Mouse (Mus musculus) liver, embryonic 16.5 days (tissue): ENCODE data around the gene Arfip1. TPM values are rescaled to one million over a fixed set of nuclear protein-coding genes. Genes with fewer than 3 reads are reported as not detected.

Source experiments
- ATAC-seq: fragments of 200-750 bp; cut with Nextera tagmentation; 2 replicates; pipeline ENCODE4 v1.8.0; 2017; ENCODE audit warnings: low read depth, mild to moderate bottlenecking, moderate number of reproducible peaks, moderate library complexity
- H3K27ac ChIP-seq: fragments of 300-500 bp; sonication (generic); 2 replicates; pipeline ENCODE4 v1.5.1; 2014; ENCODE audit warnings: mild to moderate bottlenecking, low read length
- H3K27me3 ChIP-seq: fragments of 300-500 bp; sonication (generic); 2 replicates; pipeline ENCODE4 v1.6.1; 2014; ENCODE audit warnings: low read depth, low read length, mixed read lengths; ENCODE audit not compliant: control insufficient read depth, insufficient read depth
- H3K36me3 ChIP-seq: fragments of 300-500 bp; sonication (generic); 2 replicates; pipeline ENCODE4 v1.6.1; 2014; ENCODE audit warnings: mild to moderate bottlenecking; ENCODE audit not compliant: control insufficient read depth, insufficient read depth
- H3K4me1 ChIP-seq: fragments of 300-500 bp; sonication (generic); 2 replicates; pipeline ENCODE4 v1.6.1; 2014; ENCODE audit warnings: low read depth, low read length, mixed read lengths; ENCODE audit not compliant: control insufficient read depth
- H3K4me2 ChIP-seq: fragments of 300-500 bp; sonication (generic); 2 replicates; pipeline ENCODE4 v1.6.1; 2014; ENCODE audit warnings: low read depth, low read length, mixed read lengths
- H3K4me3 ChIP-seq: fragments of 300-500 bp; sonication (generic); 2 replicates; pipeline ENCODE4 v1.5.1; 2014; ENCODE audit warnings: low read depth, mild to moderate bottlenecking, low read length
- H3K9ac ChIP-seq: fragments of 300-500 bp; sonication (generic); 2 replicates; pipeline ENCODE4 v1.6.1; 2014; ENCODE audit warnings: low read depth, low read length
- H3K9me3 ChIP-seq: fragments of 300-500 bp; sonication (generic); replicated peaks from 2 replicates; pipeline ENCODE4 v1.6.1; 2016; ENCODE audit warnings: low read length; ENCODE audit not compliant: control insufficient read depth
- WGBS: fragments of 180-500 bp; shearing (Covaris S2); extraction: QIAGEN DNeasy Blood & Tissue Kit; methylation state at CpG from one replicate; pipeline ENCODE4 v1.1.7; 2014; ENCODE audit not compliant: insufficient replicate concordance; 5-methylcytosine and 5-hydroxymethylcytosine counted together
- polyA plus RNA-seq: library from polyadenylated mRNA; unstranded; fragments of >200 nt; fragmentation: Nextera tagmentation; extraction: Ambion mirVana; gene quantifications from 2 replicates; pipeline ENCODE4 v1.2.1, GENCODE M21; 2015

The Arfip1 gene
- polyA plus RNA-seq, 1 experiment from 2014 or later, result 9.6 TPM

DNA sequence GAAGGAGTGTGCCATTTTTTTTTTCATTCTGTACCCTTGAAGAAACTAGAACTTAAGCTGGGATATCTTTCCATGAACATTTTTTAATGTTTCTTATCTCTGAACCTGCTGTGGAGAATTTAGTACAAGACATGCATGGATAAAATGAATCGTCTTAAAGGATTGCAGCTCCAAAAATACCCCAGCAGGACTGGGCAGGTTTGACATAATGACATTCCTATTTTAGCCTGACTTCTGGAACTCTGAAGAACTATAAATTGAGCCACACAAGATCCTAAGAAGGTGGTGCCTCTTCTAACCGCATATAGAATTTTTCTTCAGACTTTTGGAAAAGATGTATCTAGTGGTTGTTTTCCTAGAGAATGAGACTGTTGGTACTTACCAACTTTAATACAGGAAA is 10.8 kb upstream of the Arfip1 start, which contains the start of gene Tigd4:
Gene Tigd4, plus strand, starts transcription at position 301 of the 400 bp plus-strand sequence.
- H3K4me3 ChIP-seq, result no peak within 1 kb of the TSS
- H3K9ac ChIP-seq, result no peak within 1 kb of the TSS
- H3K27me3 ChIP-seq, result peaks cover 15% of the 10 kb centered on the region
- no peak for ATAC-seq
- 68% methylated on average over 2 of the region's 2 CpGs for WGBS
- peaks cover 3% of the 10 kb centered on the region for H3K4me1 ChIP-seq
- no peak within 1 kb of the TSS for H3K27ac ChIP-seq
- H3K9me3 ChIP-seq, result no peaks in the 10 kb centered on the region
- no peak within 1 kb of the TSS for H3K4me2 ChIP-seq
- no peaks in the 10 kb centered on the region for H3K36me3 ChIP-seq

DNA sequence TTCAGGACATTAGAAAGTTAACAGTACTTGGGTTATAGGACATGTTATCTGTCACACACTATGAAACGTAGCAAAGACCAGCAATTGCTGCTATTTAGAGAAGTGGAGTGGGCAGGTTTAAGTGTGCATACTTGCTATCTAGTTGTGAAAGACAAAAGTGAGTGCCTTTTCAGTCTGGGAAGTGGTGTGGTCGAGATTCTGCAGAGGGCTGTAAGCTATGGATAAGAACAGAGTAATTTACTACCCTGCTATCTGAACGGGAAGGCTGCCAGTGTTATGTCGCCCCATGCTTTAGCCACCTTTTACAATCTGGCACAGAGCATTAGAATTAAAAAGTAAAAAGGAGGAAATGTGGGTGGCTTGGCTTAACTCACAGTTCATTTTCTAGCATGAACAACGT is 4.3 kb upstream of the Arfip1 start:
- 23% methylated on average over 5 of the region's 5 CpGs for WGBS
- no peaks in the 10 kb centered on the region for H3K36me3 ChIP-seq
- H3K4me1 ChIP-seq, result peaks cover 8% of the 10 kb centered on the region; the same call in 1 of the 2 replicates

DNA sequence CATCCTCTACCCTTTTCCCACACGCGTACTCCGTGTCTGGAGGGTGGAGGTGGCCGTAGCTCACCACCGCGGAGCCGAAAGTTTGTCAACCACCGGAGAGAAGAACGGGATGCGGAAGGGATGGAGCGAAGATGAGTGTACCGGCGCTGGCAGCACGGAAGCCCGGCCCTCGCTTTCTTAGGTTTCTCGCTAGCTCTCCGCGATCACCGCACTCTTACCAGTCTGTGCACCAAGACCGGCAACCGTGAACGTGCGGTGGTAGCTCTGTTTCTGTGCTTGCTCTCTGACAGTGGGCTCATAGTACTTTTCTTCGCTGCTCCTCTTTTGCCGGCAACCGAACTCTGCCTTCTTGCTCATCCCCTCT is 470 bp upstream of the Arfip1 start:
- ATAC-seq, result no peak

More for the DNA sequence above, 4.3 kb upstream of the Arfip1 start:
- Histone ChIP-seq H3K4me3 (no peak overlapping the region), H3K9ac (no peak overlapping the region), H3K27me3 (no peaks in the 10 kb centered on the region; the same call in none of the 2 replicates), H3K4me2 (no peak overlapping the region), H3K27ac (no peak overlapping the region), H3K9me3 (no peaks in the 10 kb centered on the region)
- no peak for ATAC-seq

DNA sequence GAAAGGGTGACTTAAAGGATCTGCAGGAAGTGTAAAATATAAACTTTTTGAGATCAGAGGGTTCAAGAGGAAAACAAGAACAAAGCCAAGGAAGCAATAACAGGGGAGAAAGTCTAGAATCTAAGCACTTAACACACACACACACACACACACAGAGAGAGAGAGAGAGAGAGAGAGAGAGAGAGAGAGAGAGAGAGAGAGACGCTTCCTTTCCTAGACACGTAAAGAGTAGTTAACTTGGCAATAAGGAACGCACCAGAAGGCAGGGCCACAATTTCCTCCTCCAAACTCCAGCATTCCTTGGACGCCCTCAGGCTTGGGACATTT is 766 bp downstream of the Arfip1 start:
- H3K4me2 ChIP-seq, result peak overlapping the region; percentile 93
- H3K36me3 ChIP-seq, result no peaks in the 10 kb centered on the region
- peak overlapping the region; percentile 81 for H3K4me3 ChIP-seq
- no peak for ATAC-seq
- peaks cover 15% of the 10 kb centered on the region; the same call in 1 of the 2 replicates for H3K4me1 ChIP-seq
- 0% methylated on average over 4 of the region's 4 CpGs for WGBS
- peak overlapping the region; percentile 69; the same call in 1 of the 2 replicates for H3K27ac ChIP-seq
- H3K9ac ChIP-seq, result peak overlapping the region; percentile 69
- no peaks in the 10 kb centered on the region for H3K9me3 ChIP-seq
- no peaks in the 10 kb centered on the region; the same call in 1 of the 2 replicates for H3K27me3 ChIP-seq

More for the DNA sequence above, 470 bp upstream of the Arfip1 start:
- no peaks in the 10 kb centered on the region; the same call in 1 of the 2 replicates for H3K27me3 ChIP-seq
- H3K4me1 ChIP-seq, result peaks cover 15% of the 10 kb centered on the region; the same call in 1 of the 2 replicates
- no peak overlapping the region for H3K27ac ChIP-seq
- peak overlapping the region; percentile 56 for H3K9ac ChIP-seq
- H3K4me2 ChIP-seq, result peak overlapping the region; percentile 93
- H3K9me3 ChIP-seq, result no peaks in the 10 kb centered on the region
- under 1% methylated on average over 27 of the region's 27 CpGs for WGBS
- H3K36me3 ChIP-seq, result no peaks in the 10 kb centered on the region
- peak overlapping the region; percentile 81 for H3K4me3 ChIP-seq

DNA sequence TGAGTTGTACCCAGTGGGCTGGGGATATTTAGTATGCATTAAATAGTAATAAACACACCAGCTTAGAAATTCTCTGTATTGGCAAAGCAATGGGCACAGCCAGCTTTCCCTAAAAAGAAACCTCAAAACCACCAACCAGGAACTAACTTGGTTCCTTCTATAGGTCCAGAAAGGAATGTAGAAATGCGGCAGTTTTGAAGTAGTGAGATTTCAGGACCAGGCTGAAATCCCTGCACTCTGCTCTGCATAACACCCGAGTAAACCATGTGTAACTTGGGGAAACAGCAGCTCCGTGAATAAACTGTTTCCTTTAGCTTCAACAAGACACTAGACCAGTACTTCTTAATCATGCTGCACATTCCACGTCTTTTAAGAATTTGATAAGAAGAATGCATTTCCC is 1.7 kb downstream of the Arfip1 start:
- no peak for ATAC-seq
- H3K4me1 ChIP-seq, result peaks cover 15% of the 10 kb centered on the region; the same call in 1 of the 2 replicates
- no peak overlapping the region for H3K4me3 ChIP-seq
- no peaks in the 10 kb centered on the region; the same call in 1 of the 2 replicates for H3K27me3 ChIP-seq
- 19% methylated on average over 4 of the region's 4 CpGs for WGBS
- no peaks in the 10 kb centered on the region for H3K9me3 ChIP-seq
- no peak overlapping the region for H3K27ac ChIP-seq
- no peak overlapping the region for H3K4me2 ChIP-seq
- H3K36me3 ChIP-seq, result no peaks in the 10 kb centered on the region
- no peak overlapping the region for H3K9ac ChIP-seq

DNA sequence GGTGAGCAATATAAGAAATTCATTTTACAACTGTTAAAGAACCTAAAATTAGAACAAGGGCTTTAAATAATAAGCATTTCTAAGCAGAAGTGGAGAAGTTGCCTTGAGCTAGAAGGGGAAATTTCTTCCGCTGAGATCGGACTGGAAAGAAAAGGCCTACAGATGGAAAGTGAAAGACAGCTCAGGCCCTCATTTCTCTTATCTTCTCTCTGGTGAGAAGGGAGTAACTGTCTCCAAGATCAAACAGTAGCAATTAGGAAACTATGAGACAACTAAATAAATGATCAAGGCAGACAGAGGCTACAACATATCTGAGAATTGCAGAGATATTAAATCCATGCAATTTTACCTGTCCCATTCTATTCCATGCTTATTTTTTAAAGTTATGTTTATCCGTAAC is 11.9 kb downstream of the Arfip1 start:
- no peak overlapping the region for H3K27ac ChIP-seq
- no peaks in the 10 kb centered on the region for H3K4me1 ChIP-seq
- no peak overlapping the region for H3K4me3 ChIP-seq
- no peaks in the 10 kb centered on the region for H3K9me3 ChIP-seq
- H3K27me3 ChIP-seq, result no peaks in the 10 kb centered on the region
- no peak for ATAC-seq
- H3K36me3 ChIP-seq, result no peaks in the 10 kb centered on the region
- no peak overlapping the region for H3K9ac ChIP-seq
- H3K4me2 ChIP-seq, result no peak overlapping the region
- WGBS, result 53% methylated on average over 3 of the region's 3 CpGs

DNA sequence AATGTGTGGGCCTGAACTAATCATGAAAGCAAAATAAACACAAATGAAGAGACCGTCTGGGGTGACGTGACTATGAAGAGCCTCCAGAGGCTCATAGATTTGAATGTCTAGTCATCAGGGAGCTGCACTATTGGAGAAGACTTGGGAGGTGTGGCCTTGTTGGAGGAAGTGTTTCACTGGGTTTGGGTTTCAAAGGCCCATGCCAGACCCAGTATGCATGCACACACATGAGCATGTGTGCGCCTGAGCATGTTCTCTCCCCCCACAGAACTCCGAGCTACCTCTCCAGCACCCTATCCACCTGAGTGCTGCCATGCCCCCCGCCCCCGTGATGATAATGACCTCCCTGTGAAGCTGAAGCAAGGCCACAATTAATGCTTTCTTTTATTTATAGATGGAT is 12.8 kb downstream of the Arfip1 start:
- no peak for ATAC-seq
- H3K9me3 ChIP-seq, result no peaks in the 10 kb centered on the region
- H3K4me1 ChIP-seq, result no peaks in the 10 kb centered on the region
- no peaks in the 10 kb centered on the region for H3K36me3 ChIP-seq
- H3K27ac ChIP-seq, result no peak overlapping the region
- no peak overlapping the region for H3K4me2 ChIP-seq
- H3K9ac ChIP-seq, result no peak overlapping the region
- no peaks in the 10 kb centered on the region for H3K27me3 ChIP-seq
- H3K4me3 ChIP-seq, result no peak overlapping the region
- WGBS, result 63% methylated on average over 6 of the region's 6 CpGs

DNA sequence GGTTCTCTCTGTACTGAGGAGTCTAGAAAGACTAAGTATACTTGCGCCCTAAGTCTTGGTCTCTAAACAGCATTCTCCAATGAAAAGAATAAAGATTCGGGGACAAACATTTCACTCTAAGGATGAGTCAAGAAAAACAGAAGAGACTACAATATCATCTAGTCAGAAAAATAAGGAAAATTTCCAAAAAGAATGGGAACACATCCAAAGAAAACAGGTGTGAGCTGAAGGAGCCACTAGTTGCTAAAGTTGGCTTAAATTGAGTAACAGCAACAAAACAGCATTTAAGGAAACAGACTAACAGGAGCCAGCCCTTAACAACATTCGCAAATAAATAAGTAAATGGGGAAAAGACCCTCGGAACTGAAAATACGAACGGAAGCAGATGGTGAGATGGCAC is 13.9 kb downstream of the Arfip1 start:
- no peak overlapping the region for H3K27ac ChIP-seq
- H3K4me1 ChIP-seq, result peaks cover under 1% of the 10 kb centered on the region; the same call in 1 of the 2 replicates
- no peak overlapping the region for H3K4me2 ChIP-seq
- H3K4me3 ChIP-seq, result no peak overlapping the region
- no peak overlapping the region for H3K9ac ChIP-seq
- WGBS, result 81% methylated on average over 6 of the region's 6 CpGs
- ATAC-seq, result no peak
- no peaks in the 10 kb centered on the region for H3K9me3 ChIP-seq
- H3K27me3 ChIP-seq, result no peaks in the 10 kb centered on the region
- no peaks in the 10 kb centered on the region for H3K36me3 ChIP-seq

DNA sequence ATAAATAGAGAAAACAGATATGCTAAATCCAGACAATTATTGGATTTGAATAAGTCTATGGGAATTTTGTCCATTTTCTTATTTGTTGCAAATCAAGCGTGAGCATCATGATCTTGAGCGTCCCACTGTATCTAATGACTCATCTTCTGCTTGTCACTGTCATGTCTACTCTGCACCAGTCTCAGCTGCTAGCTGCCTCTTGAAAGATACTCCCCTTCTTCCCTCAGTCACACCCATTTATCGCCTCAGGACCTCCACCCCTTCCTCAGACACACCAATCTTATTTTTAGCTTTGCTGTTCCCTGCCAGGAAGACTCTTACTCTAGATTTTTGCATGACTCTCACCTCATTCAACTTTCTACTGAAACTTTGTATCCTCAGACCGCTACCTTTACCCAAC is 19.0 kb downstream of the Arfip1 start:
- peaks cover 3% of the 10 kb centered on the region; the same call in 1 of the 2 replicates for H3K4me1 ChIP-seq

More for the DNA sequence above, 19.0 kb downstream of the Arfip1 start:
- Histone ChIP-seq H3K4me3 (no peak overlapping the region), H3K9ac (no peak overlapping the region), H3K27ac (no peak overlapping the region), H3K4me2 (no peak overlapping the region), H3K27me3 (no peaks in the 10 kb centered on the region), H3K36me3 (no peaks in the 10 kb centered on the region), H3K9me3 (no peaks in the 10 kb centered on the region)
- WGBS, result 48% methylated on average over 4 of the region's 4 CpGs
- ATAC-seq, result no peak
